ENCODE assay signal across 8 mouse cellular contexts in genomic region chr9:89066378-89067142, GRCm38 (mm10). TPM values are rescaled to one million over a fixed set of nuclear protein-coding genes. Genes with fewer than 3 reads are reported as not detected.
DNase-seq lines count a peak whose midpoint lies in the region; ATAC-seq and TF ChIP-seq lines count a peak whose summit lies in the region.
"Not testable (repeated sequence)": the region's sequence is repeated elsewhere in the genome, so short reads cannot be mapped to it uniquely, and the experiment has no call there.

No protein-coding gene starts in this region.

- H3K4me2 ChIP-seq in hindbrain, embryonic 16.5 days (ENCODE audit: low read length): peak overlapping the region; percentile 22; the same call in 1 of the 2 replicates
- not testable (repeated sequence) for H3K4me2 ChIP-seq in lung, embryonic 16.5 days (ENCODE audit: low read depth, low read length)

- intact Hi-C loops in gastrocnemius, postnatal 14 days (cut with DNase I; ENCODE audit: low total_unique reads): not testable (repeated sequence)

- 76% methylated on average over 24 of the region's 44 CpGs for WGBS in hindbrain, embryonic 16.5 days
- WGBS in lung, embryonic 16.5 days: 69% methylated on average over 34 of the region's 44 CpGs
- 76% methylated on average over 39 of the region's 44 CpGs for WGBS in olfactory bulb, adult 2 months

- not testable (repeated sequence) for H3K9ac ChIP-seq in hindbrain, embryonic 16.5 days (ENCODE audit: low read depth, low read length); lung, embryonic 16.5 days (ENCODE audit: low read length)

- DNase-seq in embryo, embryonic 11 days: peak; percentile 36
- DNase-seq in gastrocnemius, postnatal 14 days: peak; percentile 57
- DNase-seq in layer of hippocampus, postnatal 36 days: peak; percentile 64 to 73
- DNase-seq in thymus, postnatal 10 days (ENCODE audit: low spot score in 2 of 2): peak; percentile 16 to 24

- not testable (repeated sequence) for H3K9me3 ChIP-seq in hindbrain, embryonic 16.5 days (ENCODE audit: control insufficient read depth, low read length); lung, embryonic 16.5 days (ENCODE audit: control insufficient read depth, low read length)

- not testable (repeated sequence) for TF ChIP-seq CTCF in olfactory bulb, adult 2 months (IDR thresholded peaks at IDR 0.05; ENCODE audit: insufficient read depth, low read depth, low read length)

- peak overlapping the region; percentile 7 for H3K4me3 ChIP-seq in hindbrain, embryonic 16.5 days (ENCODE audit: low read length)
- not testable (repeated sequence) for H3K4me3 ChIP-seq in lung, embryonic 16.5 days (ENCODE audit: low read length)
- peak overlapping the region; percentile 20 for H3K4me3 ChIP-seq in olfactory bulb, adult 2 months (ENCODE audit: insufficient read depth, low read depth, low read length)

- TF ChIP-seq POLR2A in olfactory bulb, adult 2 months (IDR thresholded peaks at IDR 0.05; ENCODE audit: insufficient read depth, low read depth, low read length): not testable (repeated sequence)

- H3K4me1 ChIP-seq in hindbrain, embryonic 16.5 days (ENCODE audit: control insufficient read depth, insufficient read depth, low read depth, low read length); lung, embryonic 16.5 days (replicated peaks; ENCODE audit: control insufficient read depth, insufficient read depth, low read length); olfactory bulb, adult 2 months (ENCODE audit: control insufficient read depth, insufficient read depth, low read length): not testable (repeated sequence)

- peak; percentile 99 for ATAC-seq in activated CD4-positive, CD25-positive, alpha-beta regulatory T cell, adult 4 months
- ATAC-seq in hindbrain, embryonic 16.5 days: peak; percentile 99
- peak; percentile 100 for ATAC-seq in lung, embryonic 16.5 days (ENCODE audit: low read depth)

- H3K27ac ChIP-seq in hindbrain, embryonic 16.5 days (ENCODE audit: low read depth, low read length); lung, embryonic 16.5 days (ENCODE audit: low read length); olfactory bulb, adult 2 months (ENCODE audit: insufficient read depth, low read depth, low read length): not testable (repeated sequence)

- H3K36me3 ChIP-seq in hindbrain, embryonic 16.5 days (ENCODE audit: control insufficient read depth, insufficient read depth, low read length); lung, embryonic 16.5 days (ENCODE audit: control insufficient read depth, insufficient read depth, low read length): not testable (repeated sequence)

- not testable (repeated sequence) for H3K27me3 ChIP-seq in hindbrain, embryonic 16.5 days (replicated peaks; ENCODE audit: control insufficient read depth, insufficient read depth, low read length); lung, embryonic 16.5 days (ENCODE audit: control insufficient read depth, insufficient read depth, low read depth, low read length)

RNA-seq across cellular contexts. Expression of gene Trim43b, which starts 26.1 kb away (rescaled TPM):
- under 1 TPM in 1 of 2 experiments, not detected in 1; 0.29 TPM for polyA plus RNA-seq in activated CD4-positive, CD25-positive, alpha-beta regulatory T cell, adult 4 months (2017; shearing (Covaris generic))
- under 1 TPM; 0.12 to 0.13 TPM for total RNA-seq in gastrocnemius, postnatal 14 days (2021)
- not detected in 2 replicates for polyA plus RNA-seq in hindbrain, embryonic 16.5 days (2015; fragmentation: Nextera tagmentation; extraction: Ambion mirVana)
- total RNA-seq in layer of hippocampus, postnatal 36 days (2021): under 1 TPM in 1 of 2 experiments, not detected in 1; 0.27 TPM
- not detected in 2 replicates for polyA plus RNA-seq in lung, embryonic 16.5 days (2015; fragmentation: Nextera tagmentation; extraction: Ambion mirVana)
- not detected in 2 replicates for polyA plus RNA-seq in olfactory bulb, adult 2 months (2012; ENCODE audit: insufficient read depth, insufficient read length, low replicate concordance, missing spikeins)
